Mouse (Mus musculus) ES-Bruce4 (cell line): ENCODE measurements around the gene Cdh10.

Experiments
- CTCF ChIP-seq: IDR thresholded peaks from one replicate; pipeline ENCODE4 v1.8.1; 2011; ENCODE audit warnings: low read depth, low read length
- EP300 ChIP-seq: IDR thresholded peaks from 2 replicates; pipeline ENCODE4 v1.6.1; 2011; ENCODE audit warnings: low read depth, low read length; ENCODE audit not compliant: insufficient read depth
- POLR2A ChIP-seq: IDR thresholded peaks from one replicate; pipeline ENCODE4 v1.8.1; 2011; ENCODE audit warnings: low read length; ENCODE audit not compliant: insufficient read depth

GRCm38 (mm10) chr15:18900776-18901175 is 82.0 kb downstream of the Cdh10 start:
- TF ChIP-seq POLR2A (no peak), CTCF (no peak), EP300 (no peak)
